Mouse (Mus musculus) kidney, postnatal 36 days (tissue): Measurements from ENCODE around the gene Mafb.

Experiments used
- DNase-seq, 2 experiments: peaks; one replicate each; pipeline ENCODE4 v3.0.0; 2021 to 2022; ENCODE audit warnings: mixed read lengths in 2 of 2

The Mafb gene

DNA sequence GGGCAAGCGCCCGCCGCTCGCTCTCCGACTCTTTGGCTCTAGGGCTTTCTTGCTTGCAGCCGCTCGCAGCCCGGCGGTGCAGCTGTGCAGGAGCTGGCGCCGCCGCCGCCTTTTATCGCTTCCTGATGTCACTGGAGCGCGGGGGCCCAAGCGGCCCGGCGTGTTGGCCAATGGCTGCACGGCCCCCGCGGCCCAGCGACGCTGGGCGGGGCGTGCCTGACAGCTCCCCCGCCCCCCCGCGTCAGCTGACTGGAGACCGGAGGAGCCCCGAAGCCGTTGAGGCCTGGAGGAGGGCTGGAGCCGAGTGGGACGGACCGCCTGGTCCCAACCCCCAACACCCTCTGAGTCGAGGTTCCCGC lies at the start of gene Mafb:
Gene Mafb, minus strand, starts transcription at position 86 of the 359 bp plus-strand sequence.
- peak; percentile 96 to 98 for DNase-seq

DNA sequence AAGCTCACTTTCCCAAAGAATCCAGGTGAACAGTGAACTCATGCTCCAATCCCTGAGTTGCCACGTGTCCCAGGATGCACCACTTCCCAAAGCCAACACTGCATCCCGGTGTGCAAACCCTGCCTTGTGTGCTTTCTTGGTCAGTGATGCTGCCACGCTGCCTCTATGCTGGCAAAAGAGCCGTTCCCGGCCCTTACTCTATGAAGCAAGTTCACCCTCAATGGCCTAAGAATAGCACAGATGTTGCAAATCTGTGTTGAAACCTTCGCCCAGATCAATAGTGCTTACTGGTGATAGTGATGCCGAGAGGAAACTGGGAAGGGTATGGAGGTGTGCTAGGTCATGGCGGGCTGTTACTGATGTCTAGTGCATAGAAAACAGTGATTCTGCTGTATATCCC lies 48.3 kb upstream of the Mafb start:
- DNase-seq: no peak

DNA sequence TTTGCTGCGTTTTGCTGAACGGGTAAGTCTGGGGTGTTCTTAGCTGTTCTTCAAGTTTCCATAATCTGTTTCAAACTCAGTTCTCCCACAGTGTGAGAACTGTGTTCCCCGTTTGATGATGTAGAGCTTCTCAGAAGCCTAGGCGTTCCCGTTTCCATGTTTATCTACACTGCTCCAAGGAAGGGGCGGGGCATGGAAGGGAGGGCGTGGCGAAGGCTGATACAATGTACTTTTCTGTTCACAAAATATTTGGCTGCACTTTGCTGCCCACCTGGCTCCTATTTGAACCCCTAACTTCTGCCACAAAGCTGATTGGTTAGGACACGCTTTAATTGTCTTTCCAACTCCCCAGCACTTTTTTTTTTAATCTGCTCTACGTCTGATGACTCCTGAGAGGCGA lies 47.9 kb upstream of the Mafb start:
- DNase-seq: no peak

DNA sequence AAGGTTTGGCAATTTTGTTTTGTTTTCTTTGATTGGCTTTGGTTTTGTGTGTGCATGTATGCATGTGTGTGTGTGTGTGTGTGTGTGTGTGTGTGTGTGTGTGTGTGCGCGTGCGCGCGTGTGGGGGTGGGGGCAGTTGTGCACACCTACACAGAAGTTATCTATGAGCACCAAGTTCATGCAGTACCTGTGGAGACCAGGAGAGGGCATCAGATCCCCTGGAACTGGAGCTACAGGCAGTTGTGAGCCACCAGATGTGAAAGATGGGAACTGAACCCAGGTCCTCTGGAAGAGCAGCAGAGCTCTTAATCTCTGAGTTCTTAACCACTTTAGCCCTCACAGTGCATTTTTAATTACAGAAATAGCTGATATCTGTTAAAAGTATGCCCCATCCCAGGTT lies 47.1 kb upstream of the Mafb start:
- peak; percentile 6 to 53 for DNase-seq

DNA sequence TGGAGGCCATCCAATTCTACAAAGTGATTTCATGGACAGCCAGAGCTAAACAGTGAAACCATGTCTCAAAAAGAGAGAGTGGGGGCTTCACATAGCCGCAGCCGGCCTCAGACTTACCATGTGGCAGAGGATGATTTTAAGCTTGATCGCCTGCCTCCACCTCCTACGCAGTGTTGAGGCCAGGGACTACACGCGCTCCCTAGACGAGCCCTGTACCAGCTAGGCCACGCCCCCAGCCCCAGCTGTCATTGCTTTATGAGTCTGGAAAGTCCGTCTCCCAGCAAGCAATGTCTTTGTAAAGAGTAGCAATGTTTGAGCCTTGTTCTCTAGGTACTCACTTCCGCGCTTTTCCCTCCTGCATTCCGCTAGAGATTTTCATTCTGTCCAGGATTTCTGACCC lies 46.2 kb upstream of the Mafb start:
- DNase-seq: peak; percentile 6 to 46

DNA sequence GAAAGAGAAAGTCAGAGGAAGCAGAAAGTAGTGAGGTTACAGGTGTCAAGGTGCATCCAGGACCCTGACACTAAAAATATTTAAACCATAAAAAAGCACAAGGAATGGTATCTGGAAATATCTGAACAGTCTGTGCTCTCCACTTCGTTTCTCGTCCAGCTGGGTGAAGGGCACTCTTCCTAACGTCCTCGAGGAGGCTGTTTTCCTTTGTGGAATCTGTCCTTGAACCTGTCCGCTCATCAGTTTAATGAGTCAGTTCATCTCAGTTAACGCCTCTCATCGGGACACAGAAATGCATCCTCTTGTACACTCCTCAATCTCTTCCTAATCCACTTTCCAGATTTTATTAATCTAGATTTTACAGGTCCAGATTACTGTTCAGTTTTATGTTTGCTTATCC lies 44.6 kb upstream of the Mafb start:
- no peak for DNase-seq

DNA sequence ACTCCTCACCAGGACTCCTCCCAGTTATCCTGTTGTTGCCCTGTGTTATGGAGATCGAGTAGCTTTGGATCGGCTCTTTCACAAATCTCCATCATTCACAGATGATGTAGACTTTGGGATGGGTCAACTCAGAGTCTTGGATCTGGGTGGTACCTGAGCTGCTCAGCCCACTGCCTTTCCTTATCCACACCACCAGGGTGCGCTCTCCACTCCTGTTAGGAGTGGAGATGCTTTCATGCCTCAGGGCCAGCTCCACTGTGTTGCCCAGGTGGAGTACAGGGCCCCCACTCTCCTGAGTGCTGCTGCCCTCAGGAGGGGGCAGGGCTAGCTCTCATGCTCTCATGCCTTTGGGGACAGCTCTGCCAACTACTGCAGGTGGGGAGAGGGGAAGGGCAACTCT lies 40.9 kb upstream of the Mafb start:
- peak in 1 of 2 experiments; percentile 13 for DNase-seq

DNA sequence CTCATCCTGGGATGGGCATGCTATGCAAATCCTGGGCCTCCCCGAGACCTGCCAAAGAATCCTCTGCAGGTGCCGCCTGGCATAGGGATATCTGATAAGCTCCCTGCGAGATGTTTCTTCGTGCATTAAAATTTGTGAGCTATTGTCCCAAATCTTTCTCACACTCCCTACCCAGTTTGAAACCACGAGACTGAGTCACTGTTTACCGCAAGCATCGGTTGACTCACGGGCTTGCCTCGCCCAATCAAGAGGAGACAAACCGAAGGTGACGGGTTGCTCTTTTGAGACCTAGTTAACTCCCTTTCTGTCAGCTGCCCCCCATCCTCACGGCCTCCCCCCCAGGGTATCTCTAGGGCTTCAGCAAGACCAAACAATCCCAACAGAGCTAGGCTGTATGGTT lies 30.9 kb upstream of the Mafb start:
- no peak for DNase-seq

DNA sequence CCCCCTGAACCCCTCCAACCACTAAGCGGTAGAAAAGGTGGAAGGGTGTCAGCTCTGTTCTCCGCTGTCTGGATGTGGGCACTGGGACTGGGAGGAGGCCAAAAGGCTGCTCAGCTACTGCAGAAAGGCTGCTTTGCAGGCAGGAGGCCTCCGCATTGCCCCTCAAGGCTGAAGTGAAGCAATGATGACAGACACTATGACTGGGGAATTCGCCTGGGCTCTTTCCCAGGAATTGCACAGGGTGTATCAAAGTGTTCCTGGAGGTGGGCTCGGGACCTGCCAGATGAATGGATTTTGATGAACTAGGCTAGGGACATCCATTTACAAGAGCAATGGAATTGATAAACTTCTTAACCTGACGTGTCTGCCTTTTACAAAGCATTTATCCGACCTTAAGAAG lies 27.9 kb upstream of the Mafb start:
- DNase-seq: no peak

DNA sequence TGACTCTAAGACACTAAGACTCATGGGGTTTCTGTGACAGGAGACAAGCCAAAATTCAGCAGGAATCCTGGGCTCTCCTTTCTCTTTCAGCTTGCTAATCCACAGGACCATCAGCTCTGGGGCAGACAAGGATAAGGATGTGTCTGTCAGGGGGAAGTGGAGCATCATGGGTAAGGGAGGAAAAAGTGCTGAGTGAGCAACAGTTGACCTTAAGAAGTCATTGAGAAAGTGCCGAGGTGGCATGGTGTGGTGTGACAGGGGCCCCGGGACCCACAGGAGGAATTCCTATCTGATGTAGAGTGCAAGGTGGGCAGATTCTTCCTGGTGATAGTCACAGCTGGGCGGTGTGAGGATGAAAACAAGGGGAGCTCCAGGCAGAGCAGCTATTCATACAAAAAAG lies 25.8 kb upstream of the Mafb start:
- DNase-seq: no peak

DNA sequence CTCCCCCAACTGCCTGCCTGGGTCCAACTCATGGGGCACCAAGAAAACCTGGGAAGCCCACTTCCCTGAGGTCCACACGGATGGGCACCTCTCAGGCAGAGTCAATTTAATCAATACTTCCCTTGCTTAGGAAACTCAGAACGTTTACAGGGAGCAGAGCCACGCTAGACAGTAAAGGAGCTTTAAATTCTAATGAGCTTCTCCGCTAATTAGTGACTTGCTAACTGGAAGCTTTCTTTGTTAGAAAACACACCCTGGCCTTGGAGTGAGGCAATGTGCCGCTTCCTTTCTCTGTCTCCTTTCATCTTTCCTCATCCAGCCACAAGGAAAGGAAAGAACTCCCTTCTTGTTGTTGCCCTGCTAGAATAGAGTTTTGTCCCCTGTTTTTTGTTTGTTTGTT lies 21.7 kb upstream of the Mafb start:
- no peak for DNase-seq

DNA sequence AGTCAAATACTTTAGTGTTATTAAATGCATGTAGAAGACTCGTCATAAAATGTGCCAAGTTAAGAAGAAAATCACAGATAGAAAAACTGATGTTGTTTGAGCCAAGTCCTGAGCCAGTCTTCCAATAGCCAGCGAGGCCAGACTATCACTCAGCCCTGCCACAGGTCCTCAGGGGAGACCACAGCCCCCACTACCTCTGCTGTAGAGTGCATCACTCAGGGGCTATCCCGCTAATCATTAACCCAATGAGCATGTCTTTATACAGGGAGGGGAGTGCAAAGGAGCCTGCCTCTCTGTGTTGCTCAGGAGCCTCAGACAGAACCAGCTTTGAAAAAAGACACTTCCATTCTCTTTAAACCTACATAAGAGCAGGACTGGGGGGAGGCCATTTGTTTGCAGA lies 16.6 kb upstream of the Mafb start:
- DNase-seq: no peak

DNA sequence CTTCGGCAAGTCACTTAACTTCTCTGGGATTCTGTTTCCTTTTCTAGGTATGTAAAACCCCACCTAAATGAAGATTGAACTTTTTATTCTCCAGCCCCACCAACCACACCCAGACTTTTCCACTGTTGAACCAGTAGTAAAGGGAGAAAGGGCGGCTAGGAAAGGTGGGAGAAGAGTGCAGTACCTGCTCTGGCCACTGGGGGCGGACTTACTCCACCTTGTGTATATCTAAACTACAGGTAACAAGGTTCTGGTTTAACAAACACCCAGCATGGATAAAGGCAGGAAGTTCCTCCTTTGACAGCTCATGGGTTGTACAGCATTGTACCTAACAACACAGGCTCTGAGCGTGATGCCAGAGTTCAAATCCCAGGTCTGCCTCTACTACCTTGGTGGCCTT lies 11.4 kb upstream of the Mafb start:
- DNase-seq: peak; percentile 48 to 84

DNA sequence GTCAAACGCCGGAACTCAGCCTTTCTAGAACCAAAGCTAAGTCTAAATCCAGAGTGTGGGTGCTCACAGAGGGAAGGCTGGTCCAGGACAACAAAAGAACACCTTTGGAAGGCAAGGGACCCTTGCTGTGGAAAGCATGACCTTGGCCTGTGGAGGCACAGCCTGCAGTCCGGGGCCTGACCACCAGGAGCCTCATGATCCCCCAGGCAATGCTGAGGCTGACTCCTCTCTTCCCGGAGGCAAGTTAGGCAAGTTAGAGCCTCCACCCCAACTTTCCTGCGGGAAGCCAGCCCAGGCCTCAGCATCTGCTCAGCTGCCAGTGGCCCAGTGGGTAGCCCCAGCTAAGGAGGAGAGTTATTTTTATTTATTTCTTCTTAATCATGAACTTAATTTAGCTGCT lies 9.4 kb upstream of the Mafb start:
- no peak for DNase-seq

DNA sequence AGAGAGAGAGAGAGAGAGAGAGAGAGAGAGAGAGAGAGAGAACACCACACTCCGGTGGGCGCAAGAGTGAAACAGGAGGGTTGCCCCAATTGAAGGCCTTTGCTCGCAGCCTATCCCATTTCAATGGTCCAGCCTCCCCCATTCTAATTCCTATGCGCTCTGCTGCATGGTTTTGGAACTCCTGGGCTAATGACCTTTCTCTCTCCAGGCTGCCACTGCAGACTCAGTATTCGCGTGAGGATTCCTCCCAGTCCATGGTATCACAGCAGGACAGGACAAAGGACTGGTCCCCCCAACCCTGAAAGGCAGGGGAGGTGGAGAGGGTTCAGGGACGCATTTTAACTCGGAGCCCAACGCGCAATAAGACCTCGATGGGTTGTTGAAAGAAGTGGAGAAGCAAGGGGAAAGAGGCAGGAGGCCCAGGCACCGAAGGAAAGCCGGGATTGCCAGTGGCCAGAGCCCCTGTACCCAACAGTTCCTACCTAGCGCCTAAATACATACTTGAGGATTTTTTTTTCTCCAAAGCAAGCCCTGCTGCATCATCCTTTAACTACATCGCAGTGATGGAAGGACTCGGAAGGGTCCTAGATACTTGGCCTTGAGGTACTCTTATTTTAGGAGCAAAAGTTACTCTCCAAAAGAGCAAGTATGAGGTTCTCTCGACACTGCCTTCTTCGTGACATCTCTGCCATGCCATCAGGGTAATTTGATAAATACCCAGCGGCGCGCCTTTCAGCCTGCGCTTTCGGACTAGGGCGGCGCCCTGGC lies 3.0 kb upstream of the Mafb start:
- no peak for DNase-seq

DNA sequence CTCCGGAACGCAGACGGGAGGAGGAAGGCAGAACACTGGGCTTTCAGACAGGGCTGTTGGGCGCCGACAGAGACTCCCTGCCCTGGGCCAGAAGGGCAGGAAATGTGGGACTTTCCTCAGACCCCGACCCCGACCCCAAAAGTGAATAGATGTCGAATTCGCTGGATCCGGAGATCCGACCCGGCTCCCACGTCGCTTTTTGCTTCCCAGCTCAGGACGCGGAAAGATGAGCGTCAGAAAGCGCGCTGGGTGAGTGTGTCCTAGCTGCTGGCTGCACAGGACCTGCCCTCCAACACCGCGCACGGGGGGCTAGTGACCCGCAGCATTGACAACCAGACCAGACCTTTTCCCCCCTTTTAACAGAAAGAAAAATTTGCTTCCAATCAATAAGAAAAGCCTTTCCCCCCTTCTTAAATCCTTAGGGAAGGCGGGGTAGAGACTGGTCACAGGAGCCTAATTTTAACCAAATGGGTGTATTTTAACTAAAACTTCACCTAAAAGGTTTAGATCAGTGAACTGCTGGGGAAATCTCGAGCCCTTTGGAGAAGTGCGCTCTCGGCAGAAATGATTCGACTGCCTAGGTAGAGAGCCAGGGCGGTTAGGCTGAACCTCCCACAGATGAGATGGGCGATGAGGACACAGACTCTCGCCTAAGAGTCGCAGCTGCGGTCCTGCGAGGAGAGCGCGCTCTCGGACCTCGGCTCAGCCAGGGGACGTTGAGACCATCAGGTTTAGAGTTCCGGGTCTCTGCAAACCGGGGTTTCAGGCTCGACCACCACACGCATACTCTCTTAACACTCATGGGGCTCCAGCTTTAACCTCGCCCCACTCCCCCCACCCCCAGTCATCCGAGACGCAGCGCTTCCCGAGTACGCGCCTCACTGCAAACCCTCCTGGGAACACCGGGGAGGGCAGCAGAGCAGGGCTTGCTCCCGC lies 1.8 kb upstream of the Mafb start:
- no peak for DNase-seq

DNA sequence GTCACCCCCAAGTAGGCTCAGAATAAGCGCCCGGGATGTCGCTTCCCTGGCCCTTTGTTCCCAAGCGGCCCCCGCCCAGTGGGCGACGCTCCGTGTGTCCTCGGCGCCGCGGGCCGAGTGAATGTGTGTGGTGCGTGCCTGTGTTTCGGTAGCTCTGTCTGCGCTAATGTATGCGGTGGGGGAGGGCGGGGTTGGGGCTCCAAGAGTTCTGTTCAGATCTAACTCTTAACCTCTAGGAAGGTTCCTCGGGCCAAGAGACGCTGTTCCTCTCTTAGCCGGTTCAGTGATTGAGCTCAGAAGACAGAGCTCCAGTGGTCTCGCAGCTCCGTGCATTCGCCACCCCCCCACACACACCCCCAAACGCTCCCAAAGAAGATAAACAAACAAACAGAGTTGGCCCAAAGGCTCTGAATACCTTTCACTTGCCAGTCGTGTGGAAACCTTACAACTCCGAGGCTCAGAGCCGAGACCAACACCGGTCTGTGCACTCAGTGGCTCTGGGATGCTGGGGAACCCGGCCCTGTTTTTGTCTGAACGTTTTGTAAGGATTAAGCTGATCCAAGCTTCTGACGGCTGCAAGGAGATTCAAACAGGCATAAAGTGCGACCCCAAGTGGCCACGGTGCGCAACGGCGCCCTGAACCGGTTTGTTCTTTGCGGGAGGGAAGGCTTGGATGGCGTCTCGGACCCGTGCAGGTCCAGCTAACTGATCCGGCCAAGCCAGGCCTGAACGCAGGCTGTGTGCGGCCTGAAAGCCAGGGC lies 763 bp upstream of the Mafb start:
- DNase-seq: peak; percentile 91 to 93

DNA sequence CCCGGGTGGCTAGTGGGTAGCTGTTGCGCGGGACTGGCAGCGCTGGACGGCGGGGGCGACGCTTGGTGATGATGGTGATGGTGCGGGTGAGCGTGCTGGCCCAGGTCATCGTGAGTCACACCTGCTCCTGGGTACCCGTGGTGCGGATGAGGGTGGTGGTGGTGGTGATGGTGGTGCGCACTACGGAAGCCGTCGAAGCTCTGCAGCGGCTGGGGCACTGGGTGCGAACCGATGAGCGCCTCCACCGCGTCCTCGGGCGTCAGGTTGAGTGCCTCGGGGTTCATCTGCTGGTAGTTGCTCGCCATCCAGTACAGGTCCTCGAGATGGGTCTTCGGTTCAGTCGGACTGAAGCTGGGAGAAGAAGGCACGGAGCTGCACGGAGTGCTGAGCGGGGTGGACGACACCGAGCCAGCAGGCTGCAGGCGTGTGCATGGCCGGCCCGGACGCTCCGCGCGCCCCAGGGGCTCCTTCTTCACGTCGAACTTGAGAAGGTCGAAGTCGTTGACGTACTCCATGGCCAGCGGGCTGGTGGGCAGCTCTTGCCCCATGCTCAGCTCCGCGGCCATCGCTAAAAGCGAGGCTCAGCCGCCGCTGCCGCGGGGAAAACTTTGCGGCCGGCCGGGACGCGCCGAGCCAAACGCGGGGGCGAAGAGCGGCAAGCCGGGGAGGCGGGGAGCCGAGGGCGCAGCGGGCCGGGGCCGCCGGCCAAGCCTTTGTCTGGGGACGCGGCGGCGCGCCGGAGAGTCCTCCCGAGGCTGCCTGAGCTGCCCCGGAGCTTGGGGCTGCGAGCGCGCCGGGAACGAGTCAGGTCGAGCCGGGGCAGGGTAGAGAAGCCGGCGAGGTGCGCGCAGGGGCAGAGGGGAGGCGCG lies 520 bp downstream of the Mafb start:
- peak in 1 of 2 experiments; percentile 10 for DNase-seq

DNA sequence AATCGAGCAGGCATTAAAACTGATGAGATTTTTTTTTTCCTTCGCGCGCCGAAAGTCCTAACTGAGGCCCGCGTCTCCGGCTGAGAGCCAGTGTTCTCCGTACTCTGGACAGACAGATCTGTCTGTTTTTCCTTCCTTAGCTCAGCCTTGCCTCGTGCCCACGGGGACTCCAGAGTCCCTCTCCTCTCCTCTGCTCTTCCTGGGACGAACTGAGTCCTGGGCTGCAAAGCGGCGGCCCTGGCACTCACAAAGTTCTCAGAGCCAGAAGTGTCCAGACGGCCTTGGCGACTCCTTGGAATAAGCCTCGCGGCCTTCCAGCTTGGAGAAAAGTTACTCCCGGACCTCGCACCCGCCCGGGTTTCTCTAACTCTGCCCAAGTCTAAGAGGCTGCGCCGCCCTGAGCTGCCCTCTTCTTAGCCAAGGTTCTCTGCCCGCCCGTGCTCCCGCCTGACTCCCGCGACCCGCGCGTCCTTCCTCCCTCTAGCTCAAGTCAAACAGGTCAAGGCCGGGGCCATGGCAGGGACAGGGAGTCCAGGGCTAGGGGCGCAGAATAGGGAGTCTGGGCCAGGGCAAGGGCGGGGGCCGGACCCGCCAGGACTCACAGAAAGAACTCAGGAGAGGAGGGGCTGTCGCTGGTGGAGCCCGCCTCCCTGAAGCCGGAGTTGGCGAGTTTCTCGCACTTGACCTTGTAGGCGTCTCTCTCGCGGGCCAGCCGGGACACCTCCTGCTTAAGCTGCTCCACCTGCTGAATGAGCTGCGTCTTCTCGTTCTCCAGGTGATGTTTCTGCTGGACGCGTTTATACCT lies 1.6 kb downstream of the Mafb start:
- peak; percentile 69 to 73 for DNase-seq

DNA sequence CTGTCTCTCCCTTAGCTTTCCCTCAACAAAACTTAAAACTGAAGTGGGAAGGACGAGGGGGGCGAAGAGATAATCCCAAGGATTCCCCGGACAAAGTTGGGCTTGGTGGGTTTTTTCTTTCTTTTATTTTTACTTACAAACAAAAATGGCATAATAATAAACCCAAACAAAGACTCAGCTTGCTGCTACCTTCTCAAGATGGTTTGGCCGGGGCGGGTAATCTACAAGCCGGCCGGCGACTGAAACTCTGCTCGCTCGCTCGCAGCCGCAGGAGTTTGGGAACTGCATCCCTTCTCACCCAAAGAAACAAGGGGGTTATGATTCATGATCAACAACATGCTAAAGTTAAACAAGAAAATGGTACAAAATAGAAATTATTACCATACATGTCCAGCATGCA lies 2.2 kb downstream of the Mafb start:
- no peak for DNase-seq

DNA sequence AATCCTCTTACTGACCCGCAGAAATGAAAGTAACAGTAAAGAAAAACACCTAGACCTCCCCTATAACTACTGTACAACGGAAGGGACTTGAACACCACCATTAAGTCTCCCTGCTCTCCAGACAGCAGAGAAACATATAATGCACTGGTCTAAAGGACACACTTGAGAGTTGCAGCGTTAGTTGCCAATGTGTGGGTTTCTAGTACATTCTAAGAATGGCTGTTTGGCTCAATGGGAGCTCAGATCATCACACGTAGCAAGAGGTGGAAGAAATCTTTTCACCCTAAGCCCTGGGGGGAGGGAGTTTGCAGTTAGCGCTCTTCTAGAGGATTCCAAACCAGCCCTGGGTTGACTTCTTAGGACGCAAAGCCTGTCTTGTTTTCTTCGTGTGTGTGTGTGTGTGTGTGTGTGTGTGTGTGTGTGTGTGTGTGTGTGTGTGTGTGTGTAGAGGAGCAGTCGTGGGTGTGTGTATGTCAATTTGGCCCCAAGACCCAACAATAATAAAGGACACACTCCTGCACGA lies 2.7 kb downstream of the Mafb start:
- DNase-seq: no peak
